Mouse (Mus musculus) embryonic facial prominence, embryonic 13.5 days (tissue): ENCODE data around the gene Gatad2b. TPM values are rescaled to one million over a fixed set of nuclear protein-coding genes. Genes with fewer than 3 reads are reported as not detected.

Experiments used
- ATAC-seq: fragments of 200-750 bp; cut with Nextera tagmentation; 2 replicates; pipeline ENCODE4 v1.8.0; 2017; ENCODE audit warnings: low read depth; ENCODE audit not compliant: insufficient number of reproducible peaks, insufficient read depth, low FRiP score, low TSS enrichment
- H3K27ac ChIP-seq: fragments of 300-500 bp; sonication (generic); 2 replicates; pipeline ENCODE4 v1.5.1; 2015; ENCODE audit warnings: moderate library complexity, mild to moderate bottlenecking, inconsistent platforms
- H3K27me3 ChIP-seq: fragments of 300-500 bp; sonication (generic); 2 replicates; pipeline ENCODE4 v1.6.1; 2015; ENCODE audit warnings: mild to moderate bottlenecking, inconsistent platforms
- H3K36me3 ChIP-seq: fragments of 300-500 bp; sonication (generic); 2 replicates; pipeline ENCODE4 v1.6.1; 2015; ENCODE audit warnings: mild to moderate bottlenecking, inconsistent platforms
- H3K4me1 ChIP-seq: fragments of 300-500 bp; sonication (generic); 2 replicates; pipeline ENCODE4 v1.6.1; 2015; ENCODE audit warnings: inconsistent platforms
- H3K4me2 ChIP-seq: fragments of 300-500 bp; sonication (generic); 2 replicates; pipeline ENCODE4 v1.6.1; 2015; ENCODE audit warnings: moderate library complexity, mild to moderate bottlenecking, inconsistent platforms
- H3K4me3 ChIP-seq: fragments of 300-500 bp; sonication (generic); 2 replicates; pipeline ENCODE4 v1.5.1; 2015; ENCODE audit warnings: mild to moderate bottlenecking, inconsistent platforms
- H3K9ac ChIP-seq: fragments of 300-500 bp; sonication (generic); 2 replicates; pipeline ENCODE4 v1.6.1; 2015; ENCODE audit warnings: mild to moderate bottlenecking, inconsistent platforms
- H3K9me3 ChIP-seq: fragments of 300-500 bp; sonication (generic); 2 replicates; pipeline ENCODE4 v1.6.1; 2016; ENCODE audit warnings: inconsistent platforms
- WGBS: fragments of 180-500 bp; shearing (Covaris S2); methylation state at CpG from one replicate; pipeline ENCODE4 v1.1.7; 2015; ENCODE audit warnings: mixed read lengths; 5-methylcytosine and 5-hydroxymethylcytosine counted together
- polyA plus RNA-seq: library from polyadenylated mRNA; unstranded; fragments of >200 nt; fragmentation: Nextera tagmentation; extraction: Ambion mirVana; gene quantifications from 2 replicates; pipeline ENCODE4 v1.2.1, GENCODE M21; 2015

Gatad2b gene
- polyA plus RNA-seq, 1 experiment from 2014 or later = 24.5 TPM

DNA sequence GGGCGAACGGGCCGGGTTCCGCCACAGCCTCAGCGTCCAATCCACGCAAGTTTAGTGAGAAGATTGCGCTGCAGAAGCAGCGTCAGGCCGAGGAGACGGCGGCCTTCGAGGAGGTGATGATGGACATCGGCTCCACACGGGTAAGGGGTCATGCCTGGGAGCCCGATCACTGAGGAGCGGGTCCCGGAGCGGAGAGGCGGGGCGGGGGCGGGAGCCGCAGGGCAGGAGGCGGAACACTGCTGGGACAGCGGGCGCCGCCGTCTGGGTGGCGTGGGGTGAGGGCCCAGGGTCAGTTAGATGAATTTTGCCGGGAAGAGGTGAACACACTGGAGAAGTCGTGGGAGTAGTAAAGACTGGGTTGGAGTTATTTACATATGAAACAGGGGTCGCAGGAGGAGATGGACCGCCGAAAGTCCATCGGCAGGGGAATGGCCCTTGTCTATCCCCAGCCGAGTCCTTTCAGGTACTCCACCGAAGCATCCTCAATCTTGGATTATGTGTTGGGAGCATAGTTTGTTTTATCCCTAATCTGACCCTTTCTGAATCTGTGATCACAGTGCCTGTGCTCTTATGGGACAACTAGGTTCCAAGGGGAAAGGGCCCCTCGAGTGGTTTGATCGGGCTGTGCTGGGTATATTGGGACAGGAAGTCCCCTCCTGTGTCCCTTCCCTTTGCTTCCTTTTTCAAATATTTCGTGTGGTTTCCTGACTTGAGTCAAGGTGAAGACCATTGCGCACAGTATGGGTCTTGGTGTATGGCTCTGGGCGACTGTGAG lies 38.4 kb upstream of the Gatad2b start:
- Histone ChIP-seq H3K27ac (peak overlapping the region; percentile 88), H3K9me3 (no peaks in the 10 kb centered on the region), H3K27me3 (no peaks in the 10 kb centered on the region), H3K4me1 (peaks cover 21% of the 10 kb centered on the region), H3K4me2 (peak overlapping the region; percentile 82), H3K36me3 (peaks cover 47% of the 10 kb centered on the region), H3K4me3 (peak overlapping the region; percentile 98), H3K9ac (peak overlapping the region; percentile 97)
- under 1% methylated on average over 41 of the region's 41 CpGs for WGBS
- ATAC-seq = peak; percentile 39; the same call in 1 of the 2 replicates

GRCm38 (mm10) chr3:90255194-90255565 lies 37.8 kb upstream of the Gatad2b start:
- no peak for ATAC-seq
- Histone ChIP-seq H3K9ac (peak overlapping the region; percentile 97), H3K9me3 (no peaks in the 10 kb centered on the region), H3K4me2 (peak overlapping the region; percentile 82), H3K27ac (peak overlapping the region; percentile 88; the same call in 1 of the 2 replicates), H3K4me1 (peaks cover 18% of the 10 kb centered on the region), H3K27me3 (no peaks in the 10 kb centered on the region), H3K36me3 (peaks cover 49% of the 10 kb centered on the region), H3K4me3 (peak overlapping the region; percentile 98)
- WGBS = 17% methylated on average over 2 of the region's 2 CpGs

- peaks cover 18% of the 10 kb centered on the region for H3K4me1 ChIP-seq
- no peaks in the 10 kb centered on the region for H3K27me3 ChIP-seq
- peaks cover 49% of the 10 kb centered on the region for H3K36me3 ChIP-seq
- ATAC-seq = no peak
- 89% methylated on average over 14 of the region's 14 CpGs for WGBS
- H3K4me3 ChIP-seq = peak overlapping the region; percentile 98; the same call in 1 of the 2 replicates
- no peaks in the 10 kb centered on the region for H3K9me3 ChIP-seq
- H3K27ac ChIP-seq = no peak overlapping the region
- H3K4me2 ChIP-seq = peak overlapping the region; percentile 82
- H3K9ac ChIP-seq = no peak overlapping the region
These were observed 37.1 kb upstream of the Gatad2b start for GRCm38 (mm10) chr3:90255784-90256353.

- peaks cover 49% of the 10 kb centered on the region for H3K36me3 ChIP-seq
- no peak overlapping the region for H3K27ac ChIP-seq
- H3K9me3 ChIP-seq = no peaks in the 10 kb centered on the region
- no peak overlapping the region for H3K4me3 ChIP-seq
- H3K9ac ChIP-seq = no peak overlapping the region
- no peak for ATAC-seq
- 92% methylated on average over 19 of the region's 19 CpGs for WGBS
- H3K4me2 ChIP-seq = no peak overlapping the region
- peaks cover 18% of the 10 kb centered on the region for H3K4me1 ChIP-seq
- no peaks in the 10 kb centered on the region for H3K27me3 ChIP-seq
These were observed 36.0 kb upstream of the Gatad2b start for GRCm38 (mm10) chr3:90256731-90257530.

- Histone ChIP-seq H3K4me1 (peaks cover 18% of the 10 kb centered on the region), H3K4me2 (no peak overlapping the region), H3K9ac (no peak overlapping the region), H3K36me3 (peaks cover 65% of the 10 kb centered on the region), H3K4me3 (no peak overlapping the region), H3K27ac (no peak overlapping the region), H3K9me3 (no peaks in the 10 kb centered on the region), H3K27me3 (no peaks in the 10 kb centered on the region)
- ATAC-seq = no peak
- WGBS = 89% methylated on average over 4 of the region's 4 CpGs
These were observed 34.5 kb upstream of the Gatad2b start for GRCm38 (mm10) chr3:90258521-90258920.

DNA sequence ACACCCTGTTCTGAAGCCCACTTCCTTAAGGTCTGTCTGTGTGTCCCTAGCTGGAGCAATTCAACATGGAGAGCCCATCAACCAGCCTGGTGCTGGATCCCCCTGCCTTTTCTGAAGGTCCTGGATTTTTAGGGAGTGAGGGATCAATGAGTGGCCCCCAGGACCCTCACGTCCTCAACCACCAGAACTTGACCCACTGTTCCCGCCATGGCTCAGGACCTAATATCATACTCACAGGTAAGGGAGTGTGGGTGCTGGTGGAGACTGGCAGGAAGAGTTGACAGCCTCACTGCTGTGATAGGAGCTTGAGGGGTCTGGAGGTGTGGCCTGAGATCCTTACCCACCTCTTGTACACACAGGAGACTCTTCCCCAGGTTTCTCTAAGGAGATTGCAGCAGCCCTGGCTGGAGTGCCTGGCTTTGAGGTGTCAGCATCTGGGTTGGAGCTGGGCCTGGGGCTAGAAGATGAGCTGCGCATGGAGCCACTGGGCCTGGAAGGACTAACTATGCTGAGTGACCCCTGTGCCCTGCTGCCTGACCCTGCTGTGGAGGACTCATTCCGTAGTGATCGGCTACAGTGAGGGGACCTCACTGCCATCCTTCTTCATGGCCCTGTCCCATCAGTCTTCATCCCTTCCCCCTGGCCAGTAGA lies 29.7 kb upstream of the Gatad2b start:
- Histone ChIP-seq H3K27ac (no peak overlapping the region), H3K4me3 (no peak overlapping the region), H3K9ac (no peak overlapping the region), H3K36me3 (peaks cover 57% of the 10 kb centered on the region), H3K27me3 (no peaks in the 10 kb centered on the region), H3K9me3 (no peaks in the 10 kb centered on the region), H3K4me1 (peaks cover 15% of the 10 kb centered on the region), H3K4me2 (no peak overlapping the region)
- ATAC-seq = no peak
- whole genome bisulfite sequencing = 85% methylated on average over 5 of the region's 5 CpGs

- 35% methylated on average over 10 of the region's 10 CpGs for WGBS
- H3K9ac ChIP-seq = peak overlapping the region; percentile 85; the same call in 1 of the 2 replicates
- ATAC-seq = no peak
- H3K36me3 ChIP-seq = peaks cover 50% of the 10 kb centered on the region
- peaks cover 15% of the 10 kb centered on the region for H3K4me1 ChIP-seq
- no peaks in the 10 kb centered on the region for H3K27me3 ChIP-seq
- H3K27ac ChIP-seq = peak overlapping the region; percentile 95
- peak overlapping the region; percentile 85 for H3K4me2 ChIP-seq
- H3K4me3 ChIP-seq = peak overlapping the region; percentile 79
- no peaks in the 10 kb centered on the region for H3K9me3 ChIP-seq
These were observed 28.3 kb upstream of the Gatad2b start for GRCm38 (mm10) chr3:90264687-90265033.

GRCm38 (mm10) chr3:90265034-90265931 lies 27.7 kb upstream of the Gatad2b start, which contains the start of gene Dennd4b:
Gene Dennd4b (plus strand): TSS chr3:90265185.
- Histone ChIP-seq H3K36me3 (peaks cover 44% of the 10 kb centered on the region), H3K27ac (peak within 1 kb of the TSS; percentile 95), H3K4me1 (peaks cover 15% of the 10 kb centered on the region), H3K9ac (peak within 1 kb of the TSS; percentile 85), H3K4me3 (peak within 1 kb of the TSS; percentile 79), H3K9me3 (no peaks in the 10 kb centered on the region), H3K27me3 (no peaks in the 10 kb centered on the region), H3K4me2 (peak within 1 kb of the TSS; percentile 85)
- WGBS = under 1% methylated on average over 78 of the region's 87 CpGs
- peak; percentile 83 for ATAC-seq

DNA sequence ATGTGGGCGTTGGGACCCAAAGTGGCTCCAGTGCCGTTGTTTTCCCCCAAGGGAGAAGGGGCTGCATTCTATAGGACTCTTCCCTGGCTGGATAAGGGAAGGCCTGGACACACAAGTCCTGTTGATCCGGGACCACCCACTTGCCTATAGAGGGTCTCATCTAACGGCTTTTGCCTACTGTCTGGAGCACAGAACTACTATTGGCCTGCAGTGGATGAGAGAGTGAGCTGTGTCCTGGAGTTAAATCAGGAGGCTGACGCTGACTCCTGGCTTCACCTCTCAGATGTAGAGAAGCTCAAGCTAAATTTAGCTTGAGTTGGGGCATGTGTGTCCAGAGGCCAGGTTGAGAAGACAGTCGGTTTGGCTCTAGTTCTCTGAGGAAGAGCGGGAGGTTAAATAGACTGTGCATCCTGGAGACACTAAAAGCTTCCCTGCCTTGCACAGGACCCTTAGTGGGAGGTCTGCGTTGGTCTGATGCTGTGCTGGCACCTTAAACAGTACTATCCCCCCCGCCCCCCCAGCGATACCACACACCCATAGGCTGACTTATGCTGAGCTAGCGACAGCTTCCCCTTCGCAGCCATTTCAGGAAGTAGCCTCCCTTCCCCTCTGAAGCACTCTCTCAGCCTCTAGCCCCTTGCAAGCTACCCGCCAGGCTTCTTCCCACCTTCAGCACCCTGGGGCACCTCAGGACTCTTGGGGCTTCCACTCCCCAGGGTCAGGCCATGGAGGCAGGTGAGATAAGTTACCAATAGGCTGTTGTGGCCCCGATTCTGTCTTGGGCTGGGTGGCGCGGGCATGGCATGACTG lies 26.8 kb upstream of the Gatad2b start:
- H3K9me3 ChIP-seq = no peaks in the 10 kb centered on the region
- H3K27ac ChIP-seq = peak overlapping the region; percentile 95
- H3K36me3 ChIP-seq = peaks cover 44% of the 10 kb centered on the region
- peaks cover 15% of the 10 kb centered on the region for H3K4me1 ChIP-seq
- peak overlapping the region; percentile 85 for H3K9ac ChIP-seq
- peak overlapping the region; percentile 85 for H3K4me2 ChIP-seq
- H3K4me3 ChIP-seq = peak overlapping the region; percentile 79
- no peaks in the 10 kb centered on the region for H3K27me3 ChIP-seq
- 21% methylated on average over 16 of the region's 16 CpGs for WGBS
- peak; percentile 10; the same call in 1 of the 2 replicates for ATAC-seq
